Mouse (Mus musculus): ENCODE measurements at regions not wholly inside any gene's neighbourhood (a gene's known extent, or its start where the extent isn't known, plus 50 kb on each side); places are given as distances from the start of the nearest gene placed in this dataset.

- TF ChIP-seq CTCF (IDR thresholded peaks at IDR 0.05) (no peak), POLR2A (IDR thresholded peaks at IDR 0.05; ENCODE audit: insufficient read depth, low read depth, low read length) (no peak)
Observed at GRCm38 (mm10) chr13:31321411-31321810, 234.5 kb upstream of the Foxq1 start.

Measured in heart, adult 2 months (tissue).